Mouse (Mus musculus): ENCODE data around the gene Btbd17.

Gene Btbd17

DNA sequence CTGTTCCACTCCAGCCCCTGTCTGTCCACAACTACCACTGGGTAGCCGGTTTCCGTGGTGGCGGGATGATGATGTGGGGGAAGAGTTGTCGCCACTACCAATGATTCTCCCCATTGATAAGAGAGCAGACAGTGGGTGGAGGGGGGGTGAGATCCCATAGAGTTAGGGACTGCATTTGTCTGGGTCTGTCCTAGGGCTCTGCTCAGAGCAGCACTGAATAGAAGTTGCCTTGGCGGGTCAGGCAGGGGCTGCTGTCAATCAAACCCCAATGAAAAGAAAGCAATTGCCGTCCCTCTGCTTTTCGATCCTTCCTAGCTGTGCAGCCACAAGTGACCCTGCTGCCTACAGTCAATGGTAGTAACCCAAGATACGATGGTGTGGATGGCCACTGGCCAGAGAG is 8.2 kb upstream of the Btbd17 start:
- DNase-seq (ENCODE audit: extremely low spot score, low spot score), result no peak

DNA sequence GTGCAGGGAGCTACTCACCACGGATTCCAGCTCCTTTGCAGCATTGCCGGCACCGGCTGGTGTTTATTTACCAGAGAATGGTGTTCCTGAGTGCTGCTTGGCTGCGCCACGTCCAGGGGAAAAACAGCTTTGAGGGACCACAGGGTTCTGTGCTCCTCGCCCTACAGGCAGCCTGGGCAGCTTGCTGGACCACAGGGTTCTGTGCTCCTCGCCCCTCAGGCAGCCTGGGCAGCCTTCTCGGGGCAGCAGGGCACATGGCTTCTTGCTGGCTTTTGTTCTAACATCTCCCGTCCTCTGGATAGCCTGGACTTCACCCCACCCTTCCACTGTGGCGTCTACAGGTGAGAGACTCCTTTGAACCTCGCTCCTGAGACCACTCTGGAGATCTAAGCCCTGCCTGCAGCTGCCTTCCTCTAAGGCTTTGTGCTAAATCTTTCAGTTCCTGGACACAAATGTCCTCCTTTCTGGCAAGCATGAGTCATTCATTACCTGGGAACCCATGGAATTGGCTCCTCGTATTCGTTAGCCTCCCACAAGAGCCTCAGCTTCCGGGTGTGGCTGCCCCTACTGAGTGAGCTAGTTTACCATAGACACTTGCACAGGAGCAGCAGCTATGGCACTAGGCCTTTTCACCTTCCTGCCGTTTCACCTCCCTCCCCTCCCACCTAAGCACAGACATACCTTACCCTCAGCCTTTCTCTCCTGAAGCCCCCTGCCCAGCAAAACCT is 7.0 kb upstream of the Btbd17 start:
- DNase-seq (ENCODE audit: extremely low spot score, low spot score), result no peak

DNA sequence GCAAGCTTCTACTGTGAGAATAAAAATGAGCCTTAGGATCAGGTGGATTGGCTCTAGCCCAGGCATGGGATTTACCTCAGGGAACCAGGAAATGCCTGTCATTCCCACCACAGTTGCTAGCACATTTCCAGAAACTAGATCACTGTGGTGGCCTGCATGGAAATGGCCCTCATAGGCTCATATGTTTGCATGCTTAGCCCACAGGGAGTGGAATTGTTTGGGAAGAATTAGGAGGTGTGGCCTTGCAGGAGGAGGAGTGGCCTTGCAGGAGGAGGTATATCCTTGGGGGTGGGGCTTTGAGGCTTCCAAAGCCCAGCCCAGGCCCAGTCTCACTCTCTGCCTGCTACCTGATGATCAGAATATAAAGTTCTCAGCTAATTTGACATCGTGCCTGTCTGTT is 6.2 kb upstream of the Btbd17 start:
- DNase-seq (ENCODE audit: extremely low spot score, low spot score), result no peak

DNA sequence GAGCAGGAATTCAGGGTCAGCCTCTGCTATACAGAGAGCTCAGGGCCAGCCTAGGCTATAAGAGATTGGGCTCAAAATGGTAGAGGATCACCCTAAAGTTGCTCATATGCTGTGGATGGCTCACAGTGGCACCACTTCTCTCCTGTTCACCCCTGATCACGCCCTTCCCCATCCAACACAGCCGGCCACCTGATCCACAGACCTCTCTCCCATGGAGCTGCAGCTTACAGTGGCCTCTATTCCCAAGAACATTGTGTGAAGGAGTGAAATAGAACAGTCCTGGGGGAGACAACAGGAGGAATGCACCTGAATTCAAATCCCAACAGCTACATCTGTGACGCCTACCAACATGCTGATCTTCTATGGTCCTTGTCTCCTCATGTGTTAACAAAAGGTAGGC is 2.9 kb upstream of the Btbd17 start, which contains the start of gene Gpr142:
Gene Gpr142, plus strand, starts transcription at position 301 of the 400 bp plus-strand sequence.
- DNase-seq (ENCODE audit: extremely low spot score, low spot score), result no peak

DNA sequence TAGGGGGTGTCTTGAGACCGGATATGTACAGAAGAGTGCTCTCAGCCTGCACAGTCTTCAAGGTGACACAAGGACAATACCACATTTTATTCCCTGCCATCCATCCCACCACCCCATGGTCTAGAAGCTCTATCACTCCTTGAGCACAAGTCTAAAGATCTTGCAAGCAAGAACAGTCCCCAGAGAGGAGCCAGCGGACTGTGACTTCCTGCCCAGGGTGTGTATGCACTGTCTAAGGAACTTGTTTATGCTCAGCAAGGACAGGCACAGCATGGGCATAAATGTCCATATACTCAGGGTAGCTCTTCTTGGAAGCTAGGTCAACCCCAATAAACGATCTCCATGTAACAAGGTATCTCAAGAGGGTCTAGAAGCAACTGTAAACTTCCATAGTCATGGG is 2.2 kb upstream of the Btbd17 start:
- DNase-seq (ENCODE audit: extremely low spot score, low spot score), result no peak

DNA sequence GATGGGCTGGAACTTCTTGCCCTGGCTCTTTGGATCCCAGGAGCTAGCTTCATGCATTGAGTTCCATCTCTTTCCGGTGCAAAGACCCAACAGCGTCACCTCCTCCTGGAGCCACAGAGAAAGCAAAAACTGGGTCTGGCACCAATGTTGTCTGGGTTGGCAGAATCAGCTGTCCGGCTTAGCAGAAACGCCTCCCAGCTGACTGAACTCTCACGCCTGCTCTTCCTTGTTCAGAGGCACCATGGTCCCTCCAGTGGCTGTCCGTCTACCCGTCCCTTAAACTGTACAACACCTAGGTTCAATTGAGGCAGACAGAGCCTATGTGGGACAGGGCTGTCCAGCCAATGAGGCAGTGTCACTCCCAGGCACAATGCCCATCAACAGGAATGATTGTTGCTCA is 1.4 kb upstream of the Btbd17 start:
- DNase-seq (ENCODE audit: extremely low spot score, low spot score), result no peak

DNA sequence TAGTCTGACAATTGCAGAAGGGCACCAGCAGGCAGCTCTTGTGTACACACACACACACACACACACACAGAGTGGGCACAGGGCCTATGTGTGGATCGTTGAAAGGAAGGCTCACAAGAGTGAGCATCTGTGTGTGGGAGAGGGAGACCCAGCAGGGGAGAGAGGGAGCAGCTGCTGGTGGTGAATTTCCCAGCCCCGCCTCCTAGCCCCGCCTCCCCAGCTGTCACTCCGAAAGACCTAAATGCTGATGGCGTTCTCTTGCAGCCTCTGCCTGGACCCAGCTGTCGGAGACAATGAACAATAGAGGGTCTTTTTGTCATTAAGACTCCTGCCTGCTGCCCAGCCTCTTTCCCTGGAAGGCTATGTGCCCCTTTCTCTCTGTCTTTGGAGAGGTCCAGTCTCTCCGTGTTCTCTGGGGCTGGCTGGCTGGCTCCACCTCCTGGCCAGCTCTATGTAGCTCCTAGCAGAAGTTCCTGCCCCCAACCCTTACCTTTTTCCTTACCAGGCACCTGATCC is 456 bp downstream of the Btbd17 start:
- peak; percentile 85 for DNase-seq (ENCODE audit: extremely low spot score, low spot score)

DNA sequence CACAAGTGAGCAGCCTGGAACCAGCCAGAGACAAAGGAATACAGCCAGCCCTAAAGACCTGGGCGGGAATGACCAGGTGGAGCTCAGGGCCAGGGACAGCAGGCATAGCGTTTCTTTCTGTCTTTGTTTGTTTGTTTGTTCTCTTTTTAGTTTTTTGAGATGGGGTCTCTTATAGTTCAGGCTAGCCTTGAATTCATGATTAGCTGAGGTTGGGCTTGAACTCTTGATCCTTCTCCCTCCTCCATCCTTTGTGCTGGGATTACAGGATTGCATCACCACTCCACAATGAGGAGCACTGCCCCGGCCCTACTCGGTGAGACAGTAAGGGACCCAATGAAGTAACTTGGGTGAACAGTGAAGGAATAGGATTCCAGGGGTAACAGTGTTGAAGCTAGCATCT is 1.1 kb downstream of the Btbd17 start:
- no peak for DNase-seq (ENCODE audit: extremely low spot score, low spot score)

DNA sequence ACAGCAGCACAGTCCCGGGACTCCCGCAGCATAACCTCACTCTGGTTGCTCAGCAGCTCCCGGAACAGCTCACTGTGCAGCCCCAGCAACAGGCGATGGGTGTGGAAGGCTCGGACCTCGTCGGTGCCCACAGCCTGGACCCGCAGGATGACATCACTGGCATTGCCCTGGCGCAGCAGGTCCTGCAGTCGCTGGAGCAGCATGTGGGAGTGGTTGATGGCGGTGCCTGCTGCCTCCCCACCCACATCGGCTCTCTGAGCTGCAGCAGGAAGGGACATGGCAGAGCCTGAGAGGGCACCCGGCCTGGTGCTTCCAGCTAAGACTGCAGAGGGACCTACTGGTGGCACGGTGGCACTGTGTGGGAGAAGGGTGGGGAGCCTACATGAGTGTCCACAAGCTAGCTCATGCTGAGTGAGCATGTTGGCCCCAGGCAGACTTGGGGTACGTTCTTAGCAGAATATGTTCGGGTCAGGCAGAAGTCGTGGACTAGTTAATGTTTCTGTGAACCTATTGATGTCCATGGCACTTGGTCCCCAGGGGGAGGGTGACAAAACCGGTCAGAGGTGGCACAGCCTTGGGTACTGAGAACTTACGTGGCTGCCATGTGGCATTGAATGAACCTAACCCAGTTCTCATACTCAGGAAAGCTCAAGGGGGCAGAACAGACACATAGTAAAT is 1.7 kb downstream of the Btbd17 start:
- no peak for DNase-seq (ENCODE audit: extremely low spot score, low spot score)

DNA sequence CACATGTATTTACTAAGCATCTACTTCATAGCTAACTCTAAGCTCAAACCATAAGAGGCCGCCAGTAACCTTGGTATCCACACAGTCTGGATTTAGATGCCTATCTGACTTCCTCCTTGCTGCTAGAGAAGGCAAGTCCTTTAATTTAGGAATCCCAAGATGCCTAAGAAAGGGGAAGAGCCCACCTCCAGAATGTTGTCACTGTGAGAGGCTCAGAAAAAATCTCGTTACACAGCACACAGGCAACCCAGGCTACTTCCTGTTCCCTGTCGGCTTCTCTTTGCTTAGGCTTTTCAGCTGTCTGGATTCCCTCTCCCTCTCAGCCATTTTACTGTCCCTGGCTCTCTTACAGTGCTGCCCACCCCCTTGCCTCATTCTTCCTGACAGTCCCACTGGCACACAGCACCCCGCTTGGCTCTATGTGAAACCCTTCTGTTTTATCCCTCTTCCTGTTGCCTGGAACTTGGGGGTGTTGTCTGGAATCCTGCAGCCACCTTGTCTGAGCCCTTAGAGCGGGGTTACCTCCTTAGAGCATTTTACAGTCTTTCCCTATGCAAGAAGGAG is 2.7 kb downstream of the Btbd17 start:
- DNase-seq (ENCODE audit: extremely low spot score, low spot score), result no peak

DNA sequence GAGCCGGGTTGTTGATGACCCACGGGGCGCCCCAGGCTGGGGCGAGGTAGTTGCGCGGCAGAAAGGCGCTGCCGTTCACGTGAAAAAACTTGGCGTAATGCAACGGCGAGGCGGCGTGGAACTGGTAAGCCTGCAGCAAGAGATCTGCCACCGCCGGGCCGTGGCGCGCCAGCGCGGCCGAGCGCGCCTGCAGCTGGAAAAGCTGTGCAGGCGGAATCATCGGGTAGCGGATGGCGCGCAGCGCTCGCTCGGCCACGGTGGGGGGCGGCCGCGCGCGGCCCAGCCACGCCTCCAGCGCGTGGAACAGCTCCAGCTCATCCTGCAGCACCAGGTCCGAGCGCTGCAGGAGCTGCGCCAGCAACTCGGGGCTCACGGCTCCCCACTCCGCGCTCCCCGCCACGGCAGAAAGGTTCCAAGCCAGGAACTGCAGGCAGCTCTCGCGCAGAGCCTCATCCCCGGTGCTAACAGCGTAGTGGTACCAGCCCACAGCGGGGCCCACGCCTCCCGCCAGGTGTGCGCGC is 3.8 kb downstream of the Btbd17 start:
- peak; percentile 52 for DNase-seq (ENCODE audit: extremely low spot score, low spot score)

DNA sequence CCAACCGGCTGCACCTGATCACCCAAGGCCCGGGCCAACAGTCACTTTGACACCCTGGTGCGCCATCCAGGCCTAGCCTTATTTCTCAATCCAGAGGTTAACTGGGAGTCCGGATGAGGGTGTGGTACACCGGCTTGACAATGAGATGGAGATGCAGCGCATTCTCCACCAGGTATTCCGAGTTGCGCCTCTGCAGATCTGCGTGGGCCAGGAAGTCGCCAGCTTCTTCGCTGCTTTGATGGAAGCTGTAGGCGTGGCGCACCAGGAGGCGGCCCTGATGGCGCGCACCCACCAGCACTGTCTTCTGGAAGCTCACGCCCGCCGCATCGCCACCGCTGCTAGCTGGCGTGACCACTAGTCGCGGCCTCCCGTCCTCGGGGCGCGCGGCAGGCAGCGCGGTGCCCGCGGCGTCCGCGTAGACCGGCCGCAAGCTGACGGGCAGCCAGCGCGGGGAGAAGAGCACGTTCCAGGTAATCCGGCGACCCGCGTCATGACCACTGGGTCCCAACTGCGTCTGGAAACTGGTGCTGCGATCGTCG is 4.3 kb downstream of the Btbd17 start:
- peak; percentile 52 for DNase-seq (ENCODE audit: extremely low spot score, low spot score)

DNA sequence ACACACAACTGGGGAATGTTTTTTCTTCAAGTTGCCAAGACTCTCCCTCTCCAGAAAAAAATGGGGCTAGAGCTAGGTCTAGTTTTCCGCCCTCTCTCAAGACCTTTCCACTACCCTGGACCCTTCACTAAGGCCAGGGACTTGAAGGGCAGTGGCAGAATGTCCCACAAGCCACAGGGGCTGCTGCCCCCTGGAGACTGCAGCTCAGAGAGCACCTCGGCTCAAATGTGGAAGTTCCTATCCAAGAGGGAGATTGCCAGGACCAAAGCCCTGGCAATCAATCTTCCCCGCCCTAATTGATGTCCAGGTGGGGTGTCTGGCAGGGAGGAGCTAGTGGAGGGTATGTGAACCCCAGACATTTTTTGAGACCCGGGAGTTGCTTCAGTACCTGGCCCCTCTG is 4.9 kb downstream of the Btbd17 start:
- no peak for DNase-seq (ENCODE audit: extremely low spot score, low spot score)

DNA sequence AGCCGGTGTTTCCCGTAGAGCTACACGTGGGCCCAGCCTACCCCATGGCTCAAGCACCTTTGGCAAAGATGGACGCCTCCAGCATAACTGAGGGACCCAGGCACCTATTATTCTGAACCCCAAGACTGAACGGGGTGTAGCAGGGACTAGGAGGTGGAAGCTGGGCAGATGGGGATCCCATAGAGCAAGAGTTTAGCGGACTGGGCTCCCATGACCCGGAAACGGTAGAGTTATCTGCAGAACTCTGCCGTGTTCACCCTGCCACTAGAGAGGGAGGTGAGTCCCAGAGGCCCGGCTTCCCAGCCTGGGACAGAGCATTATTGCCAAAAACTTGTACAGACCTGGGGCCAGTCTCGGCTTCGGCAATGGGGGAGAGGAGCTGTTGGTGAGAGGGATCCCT is 5.6 kb downstream of the Btbd17 start:
- DNase-seq (ENCODE audit: extremely low spot score, low spot score), result no peak

DNA sequence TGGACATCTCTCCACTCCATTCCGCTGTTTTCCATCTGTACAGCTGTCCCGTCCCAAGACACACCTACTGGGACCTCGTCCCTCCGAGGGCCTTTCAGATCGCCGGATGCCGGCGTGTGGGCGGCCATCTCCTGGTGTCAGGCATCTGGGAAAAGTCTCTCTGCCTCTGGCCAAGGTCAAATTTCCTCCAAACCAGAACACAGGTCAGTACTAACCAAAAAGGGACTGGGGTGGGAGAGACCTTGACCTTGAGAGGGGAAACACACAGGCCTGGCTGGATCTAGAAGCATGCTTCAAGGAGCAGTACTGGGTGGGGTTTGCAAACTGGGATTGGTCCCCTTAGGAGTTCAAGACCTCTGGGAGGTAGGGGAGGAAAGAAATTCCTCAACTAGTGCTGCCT is 6.0 kb downstream of the Btbd17 start:
- DNase-seq (ENCODE audit: extremely low spot score, low spot score), result no peak

DNA sequence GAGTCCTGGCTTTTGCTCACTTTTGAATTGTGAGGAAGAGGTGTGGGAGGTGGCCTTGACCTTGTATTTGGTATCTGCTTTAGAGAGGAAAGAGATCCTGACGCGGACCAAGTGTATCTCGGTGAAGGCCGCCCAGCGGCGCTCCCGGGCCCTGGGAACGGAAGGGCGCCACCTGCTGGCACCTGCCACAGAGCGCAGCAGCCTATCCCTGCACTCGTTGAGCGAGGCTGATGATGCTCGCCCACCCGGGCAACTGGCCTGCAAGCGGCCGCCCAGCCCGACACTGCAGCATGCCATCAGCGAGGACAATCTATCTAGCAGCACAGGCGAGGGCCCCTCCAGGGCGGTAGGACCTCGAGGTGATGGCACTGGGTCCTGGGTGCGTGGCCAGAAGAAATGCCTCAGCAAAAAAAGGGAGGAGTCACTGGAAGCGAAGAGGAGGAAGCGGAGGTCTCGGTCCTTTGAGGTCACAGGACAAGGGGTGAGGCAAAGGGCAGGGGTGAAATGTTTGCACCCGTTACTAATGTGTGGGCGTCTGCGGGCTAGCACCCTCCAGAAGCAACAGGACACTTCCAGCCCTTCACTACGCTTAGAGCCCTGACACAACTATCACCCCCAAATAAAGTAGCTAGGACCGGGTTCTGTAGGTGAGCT is 6.6 kb downstream of the Btbd17 start:
- DNase-seq (ENCODE audit: extremely low spot score, low spot score), result peak; percentile 92

DNA sequence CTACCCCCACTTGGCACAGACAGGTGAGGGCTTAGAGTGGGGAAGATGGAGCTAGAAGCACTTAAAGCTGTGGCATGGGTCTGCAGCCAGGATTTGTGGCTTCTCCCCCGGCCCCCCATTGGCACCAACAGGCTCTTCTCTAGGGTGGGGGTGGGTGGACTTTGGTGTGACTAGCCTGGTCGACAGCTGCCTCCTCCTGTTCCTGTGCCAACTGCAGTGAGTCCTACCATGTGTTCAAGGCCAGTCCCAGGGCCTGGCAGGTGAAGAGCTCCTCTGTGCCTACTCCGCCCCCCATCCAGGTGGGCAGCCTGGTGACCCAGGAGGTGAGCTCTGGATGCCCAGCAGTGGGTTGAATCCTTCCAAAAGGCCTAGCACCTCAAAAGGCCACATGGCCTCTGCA is 8.1 kb downstream of the Btbd17 start:
- no peak for DNase-seq (ENCODE audit: extremely low spot score, low spot score)

DNA sequence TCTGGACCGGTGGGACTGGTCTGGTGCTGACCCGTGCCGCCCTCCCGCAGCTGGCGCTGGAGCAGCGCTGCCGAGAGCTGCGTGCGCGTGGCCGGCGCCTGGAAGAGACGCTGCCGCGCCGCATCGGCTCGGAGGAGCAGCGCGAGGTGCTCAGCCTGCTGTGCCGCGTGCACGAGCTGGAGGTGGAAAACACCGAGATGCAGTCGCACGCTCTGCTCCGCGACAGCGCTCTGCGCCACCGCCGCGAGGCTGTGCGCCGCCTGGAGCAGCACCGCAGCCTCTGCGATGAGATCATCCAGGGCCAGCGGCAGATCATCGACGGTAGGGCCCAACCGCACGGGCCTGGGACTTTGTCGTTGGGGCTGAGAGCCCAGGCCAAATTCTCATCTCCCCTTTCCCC is 9.4 kb downstream of the Btbd17 start:
- peak; percentile 47 for DNase-seq (ENCODE audit: extremely low spot score, low spot score)

DNA sequence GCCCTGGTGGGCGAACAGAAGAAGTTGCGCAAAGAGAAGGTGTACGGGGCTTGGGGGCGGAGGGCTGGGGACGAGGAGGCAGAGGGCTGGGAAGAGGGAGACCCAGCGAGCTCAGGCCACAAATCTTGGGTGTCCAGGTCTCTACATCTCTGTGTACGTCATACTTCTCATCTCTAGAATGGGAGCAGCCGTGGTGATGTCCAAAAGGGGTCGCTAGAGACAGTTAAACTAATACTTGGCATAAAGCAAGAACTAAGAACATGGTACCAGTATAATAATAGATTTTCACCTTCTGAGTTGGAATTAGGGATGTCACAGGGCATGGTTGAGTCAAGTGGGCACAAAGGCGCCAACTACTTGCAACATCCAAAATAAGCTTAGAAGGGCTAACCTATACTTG is 9.9 kb downstream of the Btbd17 start:
- no peak for DNase-seq (ENCODE audit: extremely low spot score, low spot score)

DNA sequence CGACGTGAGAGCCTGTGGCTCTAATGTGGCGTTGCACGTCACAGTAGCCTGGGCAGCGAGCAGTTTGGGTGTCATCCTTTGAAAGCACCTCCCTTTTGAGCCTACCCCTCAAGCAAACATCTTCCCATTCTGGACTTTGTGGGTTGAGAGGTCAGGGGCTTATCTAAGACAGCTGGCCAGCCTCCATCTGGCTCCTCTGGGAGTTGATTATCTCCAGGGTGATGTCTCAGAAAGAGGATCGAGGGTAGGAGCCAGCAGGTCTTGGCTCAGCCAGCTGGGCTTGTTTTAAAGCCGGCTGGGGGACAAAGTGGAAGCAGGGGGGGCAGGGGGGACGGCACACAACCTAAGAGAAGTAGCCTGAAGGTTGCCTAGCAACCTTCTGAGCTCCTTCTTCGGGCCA is 15.7 kb downstream of the Btbd17 start:
- peak; percentile 22 for DNase-seq (ENCODE audit: extremely low spot score, low spot score)

DNA sequence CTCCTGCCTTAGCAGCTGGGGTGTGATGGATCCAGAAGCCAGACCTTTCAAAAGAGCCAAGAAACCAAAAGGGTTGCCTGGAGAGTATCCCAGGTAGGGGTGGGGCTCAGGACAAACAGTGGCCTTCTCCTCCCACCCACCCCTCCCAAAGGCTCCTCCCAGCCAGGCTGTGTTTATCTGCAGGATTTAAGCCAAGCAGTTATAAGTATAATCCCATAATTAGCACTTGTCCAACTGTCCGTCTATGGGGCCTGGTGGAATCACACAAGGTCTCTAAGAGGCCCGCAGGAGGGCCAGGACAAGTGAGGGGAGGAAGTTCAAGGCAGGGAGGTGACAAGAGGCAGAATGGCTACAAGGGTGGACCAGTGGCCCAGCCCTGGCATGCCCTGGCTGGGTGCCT is 23.8 kb downstream of the Btbd17 start:
- no peak for DNase-seq (ENCODE audit: extremely low spot score, low spot score)

DNA sequence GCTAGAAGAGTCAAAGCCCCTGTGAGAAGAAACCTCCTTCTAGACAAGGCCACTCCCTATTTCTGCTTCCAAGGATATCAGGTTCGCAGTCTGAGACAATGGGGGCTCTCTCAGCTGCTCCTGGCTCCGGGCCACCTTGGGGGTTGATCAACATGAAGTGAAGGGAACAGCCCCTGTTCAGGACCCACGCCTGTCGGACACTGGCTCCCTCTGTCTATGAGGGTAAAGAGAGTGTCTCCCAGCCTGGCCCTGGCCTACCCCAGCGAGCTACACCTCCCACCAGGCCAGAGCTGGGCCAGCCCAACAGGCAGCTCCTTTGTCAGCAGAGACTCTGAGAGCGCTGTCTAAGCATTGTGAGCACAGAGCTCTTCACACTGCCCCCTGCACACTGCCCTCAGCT is 25.8 kb downstream of the Btbd17 start:
- DNase-seq (ENCODE audit: extremely low spot score, low spot score), result no peak
